Mouse (Mus musculus) kidney, adult 9 months (tissue): ENCODE data around the gene Prkab1.

Experiments
- DNase-seq: peaks from one replicate; pipeline ENCODE4 v3.0.0; 2022

The Prkab1 gene

GRCm38 (mm10) chr5:116024327-116024739 is at the start of gene Prkab1:
Prkab1 (minus strand) TSS chr5:116024508.
- DNase-seq, result peak; percentile 95

GRCm38 (mm10) chr5:116069618-116070017 is 45.3 kb upstream of the Prkab1 start:
- no peak for DNase-seq

GRCm38 (mm10) chr5:116052826-116053225 is 28.5 kb upstream of the Prkab1 start:
- no peak for DNase-seq

- peak; percentile 70 for DNase-seq
Measured at GRCm38 (mm10) chr5:116052171-116052570, 27.9 kb upstream of the Prkab1 start.

GRCm38 (mm10) chr5:116049821-116050220 is 25.5 kb upstream of the Prkab1 start:
- DNase-seq, result no peak

GRCm38 (mm10) chr5:116048321-116048720 is 24.0 kb upstream of the Prkab1 start:
- DNase-seq, result no peak

- DNase-seq, result no peak
Measured at GRCm38 (mm10) chr5:116046246-116046645, 21.9 kb upstream of the Prkab1 start.

- DNase-seq, result no peak
Measured at GRCm38 (mm10) chr5:116045581-116045980, 21.3 kb upstream of the Prkab1 start.

- DNase-seq, result no peak
Measured at GRCm38 (mm10) chr5:116042241-116042640, 17.9 kb upstream of the Prkab1 start.

- DNase-seq, result no peak
Measured at GRCm38 (mm10) chr5:116039706-116040105, 15.4 kb upstream of the Prkab1 start.

- no peak for DNase-seq
Measured at GRCm38 (mm10) chr5:116037731-116038130, 13.4 kb upstream of the Prkab1 start.

GRCm38 (mm10) chr5:116036465-116036864 is 12.2 kb upstream of the Prkab1 start:
- DNase-seq, result no peak

- peak; percentile 66 for DNase-seq
Measured at GRCm38 (mm10) chr5:116031190-116031577, 6.9 kb upstream of the Prkab1 start.

GRCm38 (mm10) chr5:116030566-116031189 is 6.4 kb upstream of the Prkab1 start:
- DNase-seq, result no peak

- DNase-seq, result no peak
Measured at GRCm38 (mm10) chr5:116029071-116029470, 4.8 kb upstream of the Prkab1 start.

GRCm38 (mm10) chr5:116026561-116026960 is 2.3 kb upstream of the Prkab1 start:
- DNase-seq, result no peak

GRCm38 (mm10) chr5:116026107-116026506 is 1.8 kb upstream of the Prkab1 start:
- DNase-seq, result no peak

GRCm38 (mm10) chr5:116023821-116024284 is 455 bp downstream of the Prkab1 start:
- peak; percentile 52 for DNase-seq

- DNase-seq, result peak; percentile 84
Measured at GRCm38 (mm10) chr5:116023251-116023661, 1.1 kb downstream of the Prkab1 start.

GRCm38 (mm10) chr5:116022658-116023200 is 1.6 kb downstream of the Prkab1 start:
- DNase-seq, result peak; percentile 44

- peak; percentile 11 for DNase-seq
Measured at GRCm38 (mm10) chr5:116022131-116022530, 2.2 kb downstream of the Prkab1 start.

- DNase-seq, result no peak
Measured at GRCm38 (mm10) chr5:116021552-116021951, 2.8 kb downstream of the Prkab1 start.

- peak; percentile 83 for DNase-seq
Measured at GRCm38 (mm10) chr5:116019371-116019770, 4.9 kb downstream of the Prkab1 start.

- peak; percentile 91 for DNase-seq
Measured at GRCm38 (mm10) chr5:116018784-116019183, 5.5 kb downstream of the Prkab1 start.

- no peak for DNase-seq
Measured at GRCm38 (mm10) chr5:116018196-116018595, 6.1 kb downstream of the Prkab1 start.
